Mouse (Mus musculus) heart, postnatal 0 days (tissue): ENCODE results near the gene Tmem54. TPM values are rescaled to one million over a fixed set of nuclear protein-coding genes. Genes with fewer than 3 reads are reported as not detected.

Experiments used
- ATAC-seq: fragments of 200-750 bp; cut with Nextera tagmentation; 2 replicates; pipeline ENCODE4 v1.8.0; 2017; ENCODE audit warnings: low read depth, moderate number of reproducible peaks, moderate library complexity; ENCODE audit not compliant: insufficient read depth
- DNase-seq: peaks from one replicate; pipeline ENCODE4 v3.0.0-alpha.2; 2016; ENCODE audit warnings: low spot score
- H3K27ac ChIP-seq: fragments of 300-500 bp; sonication (generic); 2 replicates; pipeline ENCODE4 v1.5.1; 2014; ENCODE audit warnings: low read depth, mild to moderate bottlenecking
- H3K27me3 ChIP-seq: fragments of 300-500 bp; sonication (generic); 2 replicates; pipeline ENCODE4 v1.6.1; 2014; ENCODE audit warnings: low read length, mixed read lengths; ENCODE audit not compliant: control insufficient read depth, insufficient read depth
- H3K36me3 ChIP-seq: fragments of 300-500 bp; sonication (generic); replicated peaks from 2 replicates; pipeline ENCODE4 v1.6.1; 2014; ENCODE audit warnings: low read length, mixed read lengths; ENCODE audit not compliant: control insufficient read depth, insufficient read depth
- H3K4me1 ChIP-seq: fragments of 300-500 bp; sonication (generic); 2 replicates; pipeline ENCODE4 v1.6.1; 2014; ENCODE audit warnings: antibody characterized with exemption; ENCODE audit not compliant: control insufficient read depth, insufficient read depth
- H3K4me2 ChIP-seq: fragments of 300-500 bp; sonication (generic); 2 replicates; pipeline ENCODE4 v1.6.1; 2014; ENCODE audit warnings: low read depth, mild to moderate bottlenecking, low read length, moderate library complexity
- H3K4me3 ChIP-seq: fragments of 300-500 bp; sonication (generic); 2 replicates; pipeline ENCODE4 v1.5.1; 2014; ENCODE audit warnings: low read depth, low read length
- H3K9ac ChIP-seq: fragments of 300-500 bp; sonication (generic); replicated peaks from 2 replicates; pipeline ENCODE4 v1.6.1; 2014; ENCODE audit warnings: low read depth, low read length, mixed read lengths
- H3K9me3 ChIP-seq: fragments of 300-500 bp; sonication (generic); replicated peaks from 2 replicates; pipeline ENCODE4 v1.6.1; 2016; ENCODE audit warnings: low read length; ENCODE audit not compliant: control insufficient read depth
- CTCF ChIP-seq: IDR thresholded peaks from 2 replicates; pipeline ENCODE4 v1.5.1; 2016; ENCODE audit warnings: antibody characterized with exemption, control low read depth, low read depth
- EP300 ChIP-seq: IDR thresholded peaks from 2 replicates; pipeline ENCODE4 v1.6.1; 2016; ENCODE audit warnings: antibody characterized with exemption, low read depth
- WGBS: fragments of 180-500 bp; shearing (Covaris S2); extraction: QIAGEN DNeasy Blood & Tissue Kit; methylation state at CpG from one replicate; pipeline ENCODE4 v1.1.7; 2014; 5-methylcytosine and 5-hydroxymethylcytosine counted together
- polyA plus RNA-seq: library from polyadenylated mRNA; unstranded; fragments of >200 nt; fragmentation: Nextera tagmentation; extraction: Ambion mirVana; gene quantifications from 2 replicates; pipeline ENCODE4 v1.2.1, GENCODE M21; 2015
- total RNA-seq: library from RNA; depleted of rRNA; stranded (reverse); fragments of >200 nt; gene quantifications from 2 replicates; pipeline ENCODE4 v1.2.3, GENCODE M21; 2014; ENCODE audit warnings: low replicate concordance

Tmem54 gene
- total and polyA plus RNA-seq, 2 experiments from 2014 or later: 1.1 TPM; not detected in 1

- Histone ChIP-seq H3K4me3 (no peak overlapping the region), H3K4me1 (peaks cover 34% of the 10 kb centered on the region)
- WGBS: 58% methylated on average over 4 of the region's 4 CpGs
Observed at GRCm38 (mm10) chr4:129145411-129145810, 40.1 kb downstream of the Tmem54 start.

GRCm38 (mm10) chr4:129145943-129146342 is 40.6 kb downstream of the Tmem54 start:
- Histone ChIP-seq H3K4me1 (peaks cover 31% of the 10 kb centered on the region), H3K27ac (no peak overlapping the region), H3K4me3 (no peak overlapping the region), H3K4me2 (no peak overlapping the region), H3K27me3 (no peaks in the 10 kb centered on the region), H3K36me3 (peaks cover 18% of the 10 kb centered on the region), H3K9ac (no peak overlapping the region), H3K9me3 (no peaks in the 10 kb centered on the region)
- ATAC-seq: no peak
- WGBS: 67% methylated on average over 4 of the region's 4 CpGs
- TF ChIP-seq CTCF (no peak), EP300 (no peak)
- DNase-seq: no peak

More at GRCm38 (mm10) chr4:129145411-129145810, 40.1 kb downstream of the Tmem54 start:
- Histone ChIP-seq H3K27me3 (no peaks in the 10 kb centered on the region), H3K4me2 (no peak overlapping the region), H3K9ac (no peak overlapping the region), H3K9me3 (no peaks in the 10 kb centered on the region), H3K36me3 (peaks cover 15% of the 10 kb centered on the region), H3K27ac (0 out of 2 replicates have a peak overlapping the region, but pooled peaks have one; percentile 15)
- ATAC-seq (no peak), DNase-seq (no peak)
- TF ChIP-seq EP300 (no peak), CTCF (no peak)

GRCm38 (mm10) chr4:129146392-129146791 is 41.0 kb downstream of the Tmem54 start:
- H3K36me3 ChIP-seq: peaks cover 21% of the 10 kb centered on the region
- peaks cover 28% of the 10 kb centered on the region for H3K4me1 ChIP-seq
- no peaks in the 10 kb centered on the region for H3K9me3 ChIP-seq
- H3K27me3 ChIP-seq: no peaks in the 10 kb centered on the region
- no peak overlapping the region for H3K4me2 ChIP-seq
- DNase-seq (no peak), ATAC-seq (no peak)
- TF ChIP-seq EP300: no peak
- no peak for TF ChIP-seq CTCF
- H3K9ac ChIP-seq: no peak overlapping the region
- H3K4me3 ChIP-seq: no peak overlapping the region
- 23% methylated on average over 2 of the region's 2 CpGs for WGBS
- H3K27ac ChIP-seq: no peak overlapping the region

- Histone ChIP-seq H3K27ac (0 out of 2 replicates have a peak overlapping the region, but pooled peaks have one; percentile 43), H3K36me3 (peaks cover 30% of the 10 kb centered on the region), H3K4me1 (peaks cover 18% of the 10 kb centered on the region), H3K4me3 (no peak overlapping the region), H3K4me2 (0 out of 2 replicates have a peak overlapping the region, but pooled peaks have one; percentile 4), H3K9me3 (no peaks in the 10 kb centered on the region), H3K27me3 (no peaks in the 10 kb centered on the region), H3K9ac (no peak overlapping the region)
- DNase-seq (no peak), ATAC-seq (no peak)
- WGBS: 47% methylated on average over 13 of the region's 13 CpGs
- TF ChIP-seq CTCF: no peak
- TF ChIP-seq EP300: no peak
Observed at GRCm38 (mm10) chr4:129147552-129148103, 42.3 kb downstream of the Tmem54 start.

- no peak for TF ChIP-seq EP300
- TF ChIP-seq CTCF: no peak
- Histone ChIP-seq H3K4me3 (no peak overlapping the region), H3K36me3 (peaks cover 46% of the 10 kb centered on the region), H3K9ac (no peak overlapping the region), H3K4me1 (peaks cover 12% of the 10 kb centered on the region), H3K27ac (no peak overlapping the region), H3K27me3 (no peaks in the 10 kb centered on the region), H3K9me3 (no peaks in the 10 kb centered on the region), H3K4me2 (no peak overlapping the region)
- WGBS: 91% methylated on average over 1 of the region's 1 CpGs
- no peak for DNase-seq
- ATAC-seq: no peak
Observed at GRCm38 (mm10) chr4:129149321-129149720, 44.0 kb downstream of the Tmem54 start.
